Mouse (Mus musculus) lung, embryonic 14.5 days (tissue): ENCODE results near the gene Clstn3. TPM values are rescaled to one million over a fixed set of nuclear protein-coding genes. Genes with fewer than 3 reads are reported as not detected.
A peak's percentile ranks its signal among the peaks of the same experiment; 100 is the strongest.

Experiments used
- ATAC-seq: fragments of 200-750 bp; cut with Nextera tagmentation; 2 replicates; pipeline ENCODE4 v1.8.0; 2017; ENCODE audit warnings: mild to moderate bottlenecking, moderate TSS enrichment, moderate library complexity; ENCODE audit not compliant: insufficient read depth
- DNase-seq: peaks from one replicate; pipeline ENCODE4 v3.0.0-alpha.2; 2015
- H3K27ac ChIP-seq: fragments of 300-500 bp; sonication (generic); 2 replicates; pipeline ENCODE4 v1.5.1; 2014; ENCODE audit warnings: low read depth, mild to moderate bottlenecking, moderate library complexity
- H3K27me3 ChIP-seq: fragments of 300-500 bp; sonication (generic); 2 replicates; pipeline ENCODE4 v1.6.1; 2014; ENCODE audit warnings: low read length, control low read depth; ENCODE audit not compliant: insufficient read depth
- H3K36me3 ChIP-seq: fragments of 300-500 bp; sonication (generic); 2 replicates; pipeline ENCODE4 v1.6.1; 2014; ENCODE audit warnings: control low read depth; ENCODE audit not compliant: insufficient read depth
- H3K4me1 ChIP-seq: fragments of 300-500 bp; sonication (generic); 2 replicates; pipeline ENCODE4 v1.6.1; 2014; ENCODE audit warnings: antibody characterized with exemption, control low read depth; ENCODE audit not compliant: insufficient read depth
- H3K4me2 ChIP-seq: fragments of 300-500 bp; sonication (generic); 2 replicates; pipeline ENCODE4 v1.6.1; 2014; ENCODE audit warnings: mild to moderate bottlenecking
- H3K4me3 ChIP-seq: fragments of 300-500 bp; sonication (generic); 2 replicates; pipeline ENCODE4 v1.5.1; 2014; ENCODE audit warnings: low read depth, low read length
- H3K9ac ChIP-seq: fragments of 300-500 bp; sonication (generic); 2 replicates; pipeline ENCODE4 v1.6.1; 2014
- H3K9me3 ChIP-seq: fragments of 300-500 bp; sonication (generic); 2 replicates; pipeline ENCODE4 v1.6.1; 2016; ENCODE audit warnings: low read depth, low read length, control low read depth
- CTCF ChIP-seq: IDR thresholded peaks from 2 replicates; pipeline ENCODE4 v1.5.1; 2016; ENCODE audit warnings: antibody characterized with exemption, low read depth
- WGBS: fragments of 180-500 bp; shearing (Covaris S2); extraction: QIAGEN DNeasy Blood & Tissue Kit; methylation state at CpG from one replicate; pipeline ENCODE4 v1.1.7; 2014; 5-methylcytosine and 5-hydroxymethylcytosine counted together
- polyA plus RNA-seq: library from polyadenylated mRNA; unstranded; fragments of >200 nt; fragmentation: Nextera tagmentation; extraction: Ambion mirVana; gene quantifications from 2 replicates; pipeline ENCODE4 v1.2.1, GENCODE M21; 2014

The Clstn3 gene
- polyA plus RNA-seq, 1 experiment from 2014 or later, result 1.9 TPM

DNA sequence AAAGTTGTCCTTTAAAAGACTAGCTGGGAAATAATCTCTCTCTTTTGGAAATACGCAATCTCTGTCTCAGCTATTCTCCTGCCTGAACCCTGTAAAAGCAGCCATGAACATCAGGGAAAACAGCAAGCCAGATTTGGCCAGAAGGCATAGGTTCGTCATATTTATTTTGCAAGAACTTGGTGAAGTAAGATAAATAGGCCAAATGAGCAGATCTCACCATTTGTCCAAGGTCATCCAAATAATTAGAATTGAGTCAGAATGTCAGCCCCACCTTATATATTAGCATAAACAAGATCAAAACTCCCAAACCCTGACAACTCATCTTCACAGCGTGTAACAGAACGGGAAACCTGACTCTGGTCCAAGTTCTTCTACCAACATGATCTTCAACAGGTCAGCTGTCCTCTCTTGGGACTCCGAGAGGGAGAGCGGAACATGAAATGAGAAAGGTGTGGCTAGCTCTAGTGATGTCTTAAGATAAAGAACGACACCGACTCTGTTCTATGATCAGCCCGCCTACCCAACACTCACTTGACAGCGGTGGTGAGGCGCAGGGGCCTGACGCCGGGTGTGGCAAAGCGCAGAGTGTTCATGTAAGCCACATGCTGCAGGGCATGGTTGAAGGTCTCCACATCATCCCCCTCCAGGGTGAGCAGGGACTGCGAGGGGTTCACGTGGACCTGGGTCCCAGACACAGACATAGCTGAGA, 15.5 kb downstream of the Clstn3 start:
- H3K27ac ChIP-seq, result no peak overlapping the region
- no peaks in the 10 kb centered on the region for H3K27me3 ChIP-seq
- H3K4me3 ChIP-seq, result no peak overlapping the region
- no peak for DNase-seq
- H3K9ac ChIP-seq, result no peak overlapping the region
- ATAC-seq, result no peak
- TF ChIP-seq CTCF, result no peak
- H3K4me1 ChIP-seq, result no peaks in the 10 kb centered on the region
- H3K4me2 ChIP-seq, result no peak overlapping the region
- no peaks in the 10 kb centered on the region for H3K9me3 ChIP-seq
- WGBS, result 86% methylated on average over 16 of the region's 16 CpGs
- H3K36me3 ChIP-seq, result no peaks in the 10 kb centered on the region

DNA sequence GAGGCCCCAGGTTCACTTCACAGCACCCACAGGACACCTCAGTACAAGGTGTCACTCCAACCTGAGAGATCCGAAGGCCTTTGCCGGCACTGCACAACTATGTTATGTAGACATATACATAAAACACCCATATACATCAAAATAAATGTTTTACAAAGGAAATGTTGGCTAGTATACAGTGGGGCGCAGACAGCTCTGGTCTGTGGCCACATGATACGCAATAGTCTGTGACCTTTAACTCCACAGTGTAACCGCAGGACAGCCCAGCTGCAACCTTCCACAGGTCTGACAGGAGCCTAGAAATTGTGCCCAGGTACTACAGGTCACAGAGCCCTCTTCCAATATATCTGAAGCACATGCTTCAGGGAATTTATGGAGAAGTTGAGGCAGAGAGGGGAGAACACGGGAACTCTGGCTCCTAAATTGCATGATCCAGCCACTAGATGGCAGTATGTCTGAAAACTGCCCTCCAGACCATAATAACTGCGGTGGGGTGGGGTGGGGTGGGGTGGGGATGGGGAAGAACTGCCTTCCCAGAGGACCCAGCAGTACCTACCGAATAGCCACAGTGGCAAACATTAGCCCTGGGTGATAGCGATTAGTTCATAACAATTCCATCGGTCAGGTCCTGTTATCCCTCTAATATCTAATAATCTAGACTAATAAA, 16.3 kb downstream of the Clstn3 start:
- H3K4me2 ChIP-seq, result no peak overlapping the region
- 67% methylated on average over 10 of the region's 10 CpGs for WGBS
- TF ChIP-seq CTCF, result peak; percentile 45
- no peak overlapping the region for H3K27ac ChIP-seq
- no peak overlapping the region for H3K4me3 ChIP-seq
- no peaks in the 10 kb centered on the region for H3K27me3 ChIP-seq
- no peak overlapping the region for H3K9ac ChIP-seq
- H3K4me1 ChIP-seq, result no peaks in the 10 kb centered on the region
- no peaks in the 10 kb centered on the region for H3K9me3 ChIP-seq
- DNase-seq, result peak; percentile 15
- ATAC-seq, result no peak
- no peaks in the 10 kb centered on the region for H3K36me3 ChIP-seq

GRCm38 (mm10) chr6:124447356-124447755, 17.2 kb downstream of the Clstn3 start:
- Histone ChIP-seq H3K9ac (no peak overlapping the region), H3K27me3 (no peaks in the 10 kb centered on the region), H3K36me3 (no peaks in the 10 kb centered on the region), H3K9me3 (no peaks in the 10 kb centered on the region), H3K4me1 (no peaks in the 10 kb centered on the region), H3K4me3 (no peak overlapping the region), H3K4me2 (no peak overlapping the region), H3K27ac (no peak overlapping the region)
- DNase-seq (no peak), ATAC-seq (no peak)
- 71% methylated on average over 2 of the region's 2 CpGs for WGBS
- no peak for TF ChIP-seq CTCF

DNA sequence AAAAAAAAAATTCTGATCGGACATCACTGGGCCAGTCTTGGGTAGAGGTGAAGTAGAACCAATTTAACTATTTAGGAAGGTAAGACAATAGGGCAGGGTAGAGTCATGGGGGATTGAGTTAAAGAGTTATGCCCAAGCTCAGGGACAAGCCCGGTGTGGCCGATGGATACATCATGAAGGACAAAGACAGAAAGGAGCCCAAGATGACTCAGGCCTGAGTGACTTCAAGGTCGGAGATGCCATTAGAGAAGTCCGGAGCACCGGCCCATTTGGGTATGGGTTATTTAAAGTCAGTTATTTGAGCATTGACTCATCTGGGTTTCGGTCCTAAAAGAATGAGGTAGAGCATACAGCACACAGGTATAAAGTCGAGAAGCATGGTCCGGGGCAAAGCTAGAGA, 18.1 kb downstream of the Clstn3 start:
- ATAC-seq (no peak), DNase-seq (no peak)
- Histone ChIP-seq H3K9ac (no peak overlapping the region), H3K27ac (no peak overlapping the region), H3K4me3 (no peak overlapping the region), H3K4me1 (no peaks in the 10 kb centered on the region), H3K9me3 (no peaks in the 10 kb centered on the region), H3K27me3 (no peaks in the 10 kb centered on the region), H3K36me3 (no peaks in the 10 kb centered on the region), H3K4me2 (no peak overlapping the region)
- TF ChIP-seq CTCF, result no peak
- whole genome bisulfite sequencing, result 94% methylated on average over 9 of the region's 9 CpGs

- H3K4me3 ChIP-seq, result no peak overlapping the region
- H3K27me3 ChIP-seq, result no peaks in the 10 kb centered on the region
- H3K9me3 ChIP-seq, result no peaks in the 10 kb centered on the region
- ATAC-seq (no peak), DNase-seq (no peak)
- H3K36me3 ChIP-seq, result no peaks in the 10 kb centered on the region
- no peak overlapping the region for H3K9ac ChIP-seq
- no peak for TF ChIP-seq CTCF
- H3K27ac ChIP-seq, result no peak overlapping the region
- no peak overlapping the region for H3K4me2 ChIP-seq
- WGBS, result 88% methylated on average over 2 of the region's 2 CpGs
- no peaks in the 10 kb centered on the region for H3K4me1 ChIP-seq
Measured at GRCm38 (mm10) chr6:124446024-124446423, 18.6 kb downstream of the Clstn3 start.

DNA sequence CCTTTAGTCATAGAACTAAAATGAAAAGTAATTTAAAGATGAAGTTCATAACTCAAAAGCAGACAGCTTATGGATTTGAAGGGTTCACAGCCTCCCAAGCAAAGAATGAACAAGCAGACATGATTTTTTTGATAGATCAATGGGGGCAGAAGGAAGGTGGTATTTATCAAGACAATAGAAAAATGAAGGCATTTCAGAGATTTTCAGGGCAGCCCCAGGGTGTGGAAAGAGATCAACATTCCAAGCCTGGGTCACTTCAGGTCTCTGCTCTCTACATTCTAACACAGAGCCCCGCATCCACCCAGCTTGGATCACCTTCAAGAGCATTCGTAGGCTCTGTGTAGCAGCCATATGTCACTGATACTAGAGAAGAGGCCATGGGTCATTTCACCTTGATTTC, 21.3 kb downstream of the Clstn3 start:
- TF ChIP-seq CTCF, result no peak
- H3K27ac ChIP-seq, result no peak overlapping the region
- no peak for DNase-seq
- no peak overlapping the region for H3K9ac ChIP-seq
- WGBS, result 86% methylated on average over 2 of the region's 2 CpGs
- no peak overlapping the region for H3K4me2 ChIP-seq
- no peak overlapping the region for H3K4me3 ChIP-seq
- H3K27me3 ChIP-seq, result no peaks in the 10 kb centered on the region
- no peaks in the 10 kb centered on the region for H3K4me1 ChIP-seq
- no peak for ATAC-seq
- H3K36me3 ChIP-seq, result no peaks in the 10 kb centered on the region
- no peaks in the 10 kb centered on the region for H3K9me3 ChIP-seq

DNA sequence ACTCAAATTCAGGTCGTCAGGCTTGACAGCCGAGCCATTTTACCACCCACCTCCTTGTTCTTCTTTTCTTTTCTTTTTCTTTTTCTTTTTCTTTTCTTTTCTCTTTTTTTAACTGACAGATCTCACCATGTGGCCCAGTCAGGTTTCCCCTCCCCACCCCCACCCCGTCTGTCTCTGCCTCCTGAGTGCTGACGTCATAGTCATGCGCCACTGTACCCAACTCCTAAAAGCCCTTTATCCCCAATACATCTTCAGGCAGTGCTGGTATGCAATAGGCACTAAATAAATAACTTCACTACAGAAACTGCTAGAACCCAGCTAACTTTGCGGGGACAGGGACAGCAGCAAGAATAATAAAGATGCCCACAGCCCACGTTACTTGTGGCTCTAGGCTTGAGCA, 28.3 kb downstream of the Clstn3 start:
- H3K36me3 ChIP-seq, result no peaks in the 10 kb centered on the region

More for the DNA sequence above, 28.3 kb downstream of the Clstn3 start:
- Histone ChIP-seq H3K4me1 (no peaks in the 10 kb centered on the region), H3K4me2 (no peak overlapping the region), H3K4me3 (no peak overlapping the region), H3K27me3 (no peaks in the 10 kb centered on the region), H3K9ac (no peak overlapping the region), H3K27ac (no peak overlapping the region), H3K9me3 (no peaks in the 10 kb centered on the region)
- ATAC-seq (no peak), DNase-seq (no peak)
- no peak for TF ChIP-seq CTCF
- WGBS, result 75% methylated on average over 7 of the region's 7 CpGs
